Mouse (Mus musculus) lung, postnatal 0 days (tissue): ENCODE results near the gene Tmem116.

ENCODE experiments used
- CTCF ChIP-seq: IDR thresholded peaks from 2 replicates; pipeline ENCODE4 v1.5.1; 2016; ENCODE audit warnings: antibody characterized with exemption, mild to moderate bottlenecking
- EP300 ChIP-seq: IDR thresholded peaks from 2 replicates; pipeline ENCODE4 v1.6.1; 2016; ENCODE audit warnings: antibody characterized with exemption, mild to moderate bottlenecking, control low read depth

- TF ChIP-seq CTCF (0 out of 2 replicates have a peak, but pooled peaks have one; percentile 7), EP300 (no peak)
These were observed 94.3 kb downstream of the Tmem116 start, which contains the start of gene Mapkapk5 for GRCm38 (mm10) chr5:121545793-121546529.
